Mouse (Mus musculus): ENCODE results near the gene Sptb.

- TF ChIP-seq CTCF (IDR thresholded peaks at IDR 0.05; ENCODE audit: low read depth) (peak; percentile 92), EP300 (IDR thresholded peaks at IDR 0.05; ENCODE audit: low read depth) (no peak)
Measured at GRCm38 (mm10) chr12:76592213-76592612, 118.1 kb downstream of the Sptb start.

All from liver, embryonic 14.5 days (tissue).